Mouse (Mus musculus) kidney, postnatal 25 days (tissue): ENCODE results near the gene Ubl7.
A peak's percentile ranks its signal among the peaks of the same experiment; 100 is the strongest.

Experiments used
- DNase-seq, 2 experiments: peaks; one replicate each; pipeline ENCODE4 v3.0.0; 2021; ENCODE audit warnings: mixed read lengths in 2 of 2

Ubl7 gene

DNA sequence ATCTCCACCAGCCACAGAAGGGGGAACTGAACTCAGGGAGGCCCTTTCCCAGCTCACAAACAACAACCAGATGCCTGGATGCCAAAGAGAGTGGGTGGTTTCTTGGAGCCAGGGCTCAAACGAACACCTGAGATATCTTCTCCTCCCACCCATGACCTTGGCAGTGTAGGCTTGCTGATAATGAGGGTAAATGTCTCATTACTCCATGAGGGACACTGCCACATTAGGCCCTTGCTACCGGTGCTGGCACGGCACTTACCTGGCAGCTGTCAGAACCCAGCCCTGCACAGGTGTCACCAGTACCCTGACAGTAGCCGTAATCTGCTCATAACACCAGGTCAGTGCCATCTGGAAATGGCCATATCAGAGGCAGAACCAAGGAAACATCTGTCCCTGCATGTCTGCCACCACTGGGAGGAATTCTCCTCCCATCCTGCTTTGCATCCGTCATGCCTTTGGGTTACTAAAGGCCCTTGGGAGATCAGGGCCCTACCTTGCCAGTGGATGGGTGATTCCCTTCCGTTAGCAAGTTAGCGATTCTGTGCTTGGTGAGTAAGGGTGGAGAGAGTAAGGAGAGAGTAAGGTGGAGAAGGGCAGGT lies 37.7 kb downstream of the Ubl7 start:
- no peak for DNase-seq

DNA sequence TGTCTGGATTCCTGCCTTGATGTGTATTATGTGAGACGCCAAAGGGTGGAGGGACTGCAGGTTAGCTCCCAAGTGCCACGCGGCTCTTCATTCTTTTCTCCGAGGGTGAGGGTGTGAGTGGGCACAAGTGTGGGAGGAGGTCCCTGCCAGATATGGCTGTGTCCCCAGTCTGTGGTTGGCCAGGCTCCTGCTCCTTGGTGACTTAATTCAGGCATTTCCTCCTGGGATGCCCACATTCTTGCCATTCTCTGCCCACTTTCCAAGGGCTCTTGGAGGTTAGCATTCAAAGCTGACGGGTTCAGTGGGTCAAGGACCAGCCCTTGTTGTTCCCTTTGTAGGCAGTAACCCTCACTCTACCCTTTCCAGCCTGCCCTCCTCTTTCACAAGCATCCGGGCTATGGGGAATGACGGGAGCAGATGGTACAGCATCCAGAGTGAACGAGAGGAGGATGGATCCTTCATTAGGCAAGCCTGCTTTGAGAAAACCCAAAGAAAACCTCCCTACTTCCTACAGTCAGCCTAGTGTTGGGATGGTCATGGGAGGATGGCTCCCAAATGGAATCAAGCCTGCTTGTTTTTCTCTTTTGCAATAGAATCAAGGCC lies 38.4 kb downstream of the Ubl7 start:
- DNase-seq, result no peak

DNA sequence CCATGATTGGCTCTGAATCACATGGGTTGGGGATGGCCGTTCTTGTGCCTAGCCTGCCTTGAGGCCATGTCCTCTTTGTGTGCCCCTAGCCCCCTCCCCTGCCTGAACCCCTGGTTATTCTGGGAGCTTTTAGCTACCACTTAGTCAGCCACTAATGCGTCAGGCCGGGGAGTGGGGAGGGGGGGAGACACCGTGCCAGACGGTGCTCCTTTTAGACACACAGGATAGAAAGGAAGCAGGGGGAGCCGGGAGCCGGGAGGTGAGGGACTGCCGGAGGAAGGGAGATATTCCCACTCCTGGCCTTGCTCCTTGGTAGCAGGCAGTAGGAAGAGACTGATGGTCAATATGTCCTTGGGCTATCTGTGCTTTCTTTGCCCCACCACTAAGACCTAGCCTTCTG lies 39.1 kb downstream of the Ubl7 start:
- no peak for DNase-seq

DNA sequence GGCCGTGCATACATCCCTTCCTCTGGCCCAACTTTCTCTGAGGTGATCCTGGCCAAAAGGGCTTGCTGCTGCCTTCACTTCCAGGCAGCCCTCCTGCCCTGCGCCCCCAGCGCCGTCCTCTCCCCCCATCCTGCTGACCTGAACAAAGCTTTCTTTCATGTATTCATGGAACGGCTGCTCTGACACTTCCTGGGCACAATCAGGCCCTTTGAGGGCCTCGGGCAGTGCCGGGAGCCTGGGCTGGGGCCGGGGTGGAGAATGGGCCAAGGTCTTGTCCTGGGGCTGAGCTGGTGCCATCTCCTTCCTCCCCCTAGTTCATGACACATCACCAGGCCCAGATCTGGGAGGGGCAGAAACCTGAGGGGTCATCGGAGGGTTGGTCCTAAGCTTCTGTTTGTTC lies 39.7 kb downstream of the Ubl7 start:
- DNase-seq, result no peak

DNA sequence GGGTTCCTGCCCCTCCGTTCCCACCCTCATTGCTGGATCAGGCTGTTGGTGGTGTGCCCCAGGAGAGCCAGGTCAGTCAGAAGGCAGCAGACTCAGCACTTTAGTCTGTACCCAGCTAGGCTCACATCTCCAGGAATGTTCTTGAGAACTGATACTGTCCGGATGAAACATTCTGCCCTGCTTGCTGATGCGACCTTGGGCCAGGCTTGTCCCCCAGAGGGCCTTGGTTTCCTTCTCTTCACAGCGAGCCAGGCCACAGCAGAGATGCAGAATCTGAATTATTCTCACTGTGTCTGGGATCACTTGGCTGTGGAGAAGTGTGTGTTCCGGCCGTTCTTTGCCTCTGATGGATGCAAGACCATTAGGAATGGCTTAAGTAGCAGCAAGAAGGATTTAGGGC lies 41.2 kb downstream of the Ubl7 start:
- no peak for DNase-seq

DNA sequence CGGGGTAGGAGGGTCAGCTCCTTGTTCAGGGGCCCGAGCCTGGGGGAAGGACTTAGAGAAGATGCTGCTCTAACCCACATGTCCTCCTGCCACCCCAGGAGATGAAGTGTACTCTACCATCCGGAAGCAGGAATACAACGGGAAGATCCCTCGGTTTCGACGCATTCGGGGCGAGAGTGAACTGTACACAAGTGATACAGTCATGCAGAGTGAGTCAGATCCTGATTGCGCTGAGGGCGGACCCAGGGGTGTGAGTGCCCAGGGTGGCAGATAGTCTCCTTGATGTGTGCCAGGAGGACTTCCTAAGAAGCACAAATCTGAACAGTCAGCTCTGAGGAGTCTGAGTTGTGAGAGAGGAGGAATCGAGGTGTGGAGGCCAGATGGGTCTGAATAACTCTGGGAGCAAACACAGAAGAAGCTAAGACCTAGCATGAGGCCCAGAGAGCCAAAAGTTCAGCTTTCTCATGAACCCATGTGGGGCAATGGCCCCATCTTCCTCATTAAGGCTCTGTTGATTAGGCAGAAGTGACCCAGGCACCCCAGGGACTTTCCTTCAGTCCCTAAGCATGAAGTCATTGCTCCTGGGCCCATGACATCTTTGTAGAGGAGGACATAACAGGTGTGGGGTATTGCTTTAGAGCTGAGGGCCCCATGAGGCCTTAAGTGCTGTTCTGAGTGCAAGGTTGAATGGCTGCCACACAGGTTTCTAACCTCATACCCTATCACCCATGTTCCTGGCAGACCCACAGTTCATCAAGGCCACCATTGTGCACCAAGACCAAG lies 44.4 kb downstream of the Ubl7 start:
- DNase-seq, result no peak

DNA sequence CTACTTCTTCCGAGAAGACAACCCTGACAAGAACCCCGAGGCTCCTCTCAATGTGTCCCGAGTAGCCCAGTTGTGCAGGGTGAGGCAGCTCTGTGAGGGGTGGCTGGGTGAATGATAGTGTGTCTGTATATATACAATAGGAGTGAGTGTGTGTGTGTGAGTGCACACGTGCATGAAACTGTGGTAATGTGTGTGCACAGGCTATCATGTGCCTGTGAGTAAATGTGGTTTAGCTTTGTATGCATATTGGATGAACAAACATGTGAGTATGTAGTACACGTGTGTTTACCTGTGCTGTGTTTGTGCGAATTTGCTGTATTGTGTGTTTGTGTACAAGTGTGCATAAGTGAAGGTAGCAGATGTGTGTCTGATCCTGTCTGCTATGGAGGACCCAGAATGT lies 45.0 kb downstream of the Ubl7 start:
- DNase-seq, result no peak

DNA sequence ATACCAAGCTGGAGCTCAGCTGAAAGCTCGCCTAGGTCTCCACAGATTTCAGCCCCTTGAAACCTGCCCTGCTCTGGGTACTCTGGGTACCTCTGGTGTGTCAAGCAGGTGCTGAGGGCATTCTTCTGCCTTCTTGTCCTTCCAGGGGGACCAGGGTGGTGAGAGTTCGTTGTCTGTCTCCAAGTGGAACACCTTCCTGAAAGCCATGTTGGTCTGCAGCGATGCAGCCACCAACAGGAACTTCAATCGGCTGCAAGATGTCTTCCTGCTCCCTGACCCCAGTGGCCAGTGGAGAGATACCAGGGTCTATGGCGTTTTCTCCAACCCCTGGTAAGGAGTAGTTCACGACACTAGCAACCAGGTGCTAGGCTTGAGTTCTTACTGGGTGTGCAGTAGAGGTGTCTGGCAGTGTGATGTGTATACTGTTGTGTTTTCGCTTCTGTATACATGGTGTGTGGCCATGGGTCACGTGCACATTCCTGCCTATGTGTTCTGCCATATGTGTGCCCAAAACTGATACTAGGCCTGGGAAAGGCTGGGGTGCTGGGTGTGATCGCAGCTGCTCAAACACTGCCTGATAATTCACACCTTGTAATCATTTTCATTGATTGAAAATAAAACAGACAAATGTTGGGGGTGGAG lies 45.5 kb downstream of the Ubl7 start:
- DNase-seq, result no peak

DNA sequence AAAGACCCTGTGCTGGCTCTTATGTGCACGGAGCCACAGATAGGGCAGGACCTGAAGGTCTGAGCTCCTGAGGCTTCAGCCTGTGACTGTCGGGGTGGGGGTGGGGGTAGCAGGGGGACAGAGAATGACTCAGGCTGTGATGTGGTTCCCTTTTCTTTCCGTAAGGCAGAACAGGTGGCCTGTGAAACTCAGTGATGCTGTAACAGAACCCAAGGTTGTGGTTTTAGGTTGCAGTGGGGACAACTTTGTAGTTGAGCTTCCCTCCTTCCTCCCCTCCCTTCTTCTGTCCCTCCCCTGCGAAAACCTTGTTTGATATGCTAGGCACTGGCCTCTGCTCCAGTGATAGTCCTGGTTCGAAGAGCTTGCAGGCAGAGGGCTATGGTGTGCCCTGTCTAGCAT lies 46.1 kb downstream of the Ubl7 start:
- DNase-seq, result no peak

DNA sequence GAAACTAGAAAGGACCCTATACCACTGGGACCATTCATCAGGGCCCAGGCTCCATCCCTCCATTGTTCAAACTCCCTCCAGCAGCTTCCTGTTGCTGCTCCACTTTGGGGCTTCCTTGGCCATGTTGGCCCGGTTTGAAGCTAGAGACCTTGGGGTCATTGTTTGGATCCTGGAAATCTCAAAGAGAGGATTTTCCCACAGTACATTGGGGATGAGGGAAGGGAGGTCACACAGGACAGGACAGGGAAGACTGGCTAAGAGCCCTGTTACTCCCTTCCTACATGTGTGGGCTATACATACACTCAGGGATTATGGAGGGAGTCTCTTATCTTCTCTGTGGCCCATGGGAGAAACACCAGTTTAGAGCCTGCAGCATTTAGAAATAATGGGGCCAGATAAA lies 47.8 kb downstream of the Ubl7 start:
- DNase-seq, result no peak

DNA sequence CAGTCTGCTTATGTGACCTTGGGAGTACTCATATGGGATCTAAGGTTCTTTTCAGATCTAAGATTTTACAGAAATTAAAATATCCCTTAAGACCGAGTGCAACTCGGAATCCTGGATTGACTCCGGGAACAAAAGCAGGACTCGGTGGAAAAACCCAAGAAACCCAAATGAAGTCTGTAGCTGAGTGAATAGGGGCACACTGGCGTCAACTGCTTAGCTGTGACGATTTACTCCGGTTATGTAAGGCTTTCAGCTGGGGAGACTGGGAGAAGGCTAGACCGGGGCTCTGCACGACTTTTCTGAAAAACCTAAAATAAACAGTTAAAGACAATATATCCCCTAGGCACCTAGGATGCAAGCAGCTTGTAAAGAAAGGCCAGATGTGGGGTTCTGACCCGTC lies 48.6 kb downstream of the Ubl7 start:
- no peak for DNase-seq

DNA sequence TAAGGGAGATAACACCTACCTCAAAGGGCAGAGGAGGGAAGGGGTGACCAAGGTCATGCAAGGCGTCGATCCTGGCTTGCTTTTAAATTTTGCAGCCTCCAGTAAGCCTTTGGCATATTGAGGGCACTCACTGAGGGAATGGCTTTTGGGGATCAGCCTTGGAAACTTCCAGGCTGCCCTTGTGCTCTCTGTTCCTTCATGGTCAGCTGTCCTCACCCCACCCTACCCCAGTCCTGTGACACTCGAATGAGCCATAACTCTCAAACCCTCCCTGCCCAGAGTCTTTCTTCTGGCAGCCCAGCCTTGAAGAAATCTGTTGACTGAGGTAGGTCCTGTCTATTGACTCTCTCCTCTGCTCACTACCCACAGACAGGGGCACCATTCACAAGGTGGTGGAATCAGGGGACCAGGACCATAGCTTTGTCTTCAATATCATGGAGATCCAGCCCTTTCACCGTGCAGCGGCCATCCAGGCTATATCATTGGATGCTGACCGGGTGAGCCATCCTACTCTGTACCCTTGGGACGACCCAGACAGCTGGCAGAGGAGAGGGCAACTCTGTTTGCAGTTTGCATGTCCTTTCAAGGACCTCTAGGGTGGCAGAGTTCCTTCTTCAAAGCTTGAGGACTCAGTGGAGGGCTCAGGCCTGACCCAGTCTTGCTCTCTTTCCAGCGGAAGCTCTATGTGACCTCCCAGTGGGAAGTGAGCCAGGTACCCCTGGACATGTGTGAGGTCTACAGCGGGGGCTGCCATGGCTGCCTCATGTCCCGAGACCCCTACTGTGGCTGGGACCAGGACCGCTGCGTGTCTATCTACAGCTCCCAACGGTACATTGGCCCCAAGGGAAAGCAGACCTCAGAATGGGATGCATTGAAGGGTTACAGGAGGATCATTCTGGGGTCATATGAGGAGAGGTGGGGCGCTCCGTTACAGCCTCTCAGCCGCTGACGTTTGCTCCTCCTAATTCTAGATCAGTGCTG lies 49.4 kb downstream of the Ubl7 start:
- DNase-seq, result no peak

DNA sequence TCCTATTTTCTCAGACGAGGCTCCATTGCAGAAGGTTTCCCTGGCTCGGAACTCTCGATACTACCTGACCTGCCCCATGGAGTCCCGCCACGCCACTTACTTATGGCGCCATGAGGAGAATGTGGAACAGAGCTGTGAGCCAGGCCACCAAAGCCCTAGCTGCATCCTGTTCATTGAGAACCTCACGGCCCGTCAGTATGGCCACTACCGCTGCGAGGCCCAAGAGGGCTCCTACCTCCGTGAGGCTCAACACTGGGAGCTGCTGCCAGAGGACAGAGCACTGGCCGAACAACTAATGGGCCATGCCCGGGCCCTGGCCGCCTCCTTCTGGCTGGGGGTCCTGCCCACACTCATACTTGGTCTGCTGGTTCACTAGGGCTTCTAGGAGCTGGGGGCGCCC lies 50.4 kb downstream of the Ubl7 start:
- no peak for DNase-seq

DNA sequence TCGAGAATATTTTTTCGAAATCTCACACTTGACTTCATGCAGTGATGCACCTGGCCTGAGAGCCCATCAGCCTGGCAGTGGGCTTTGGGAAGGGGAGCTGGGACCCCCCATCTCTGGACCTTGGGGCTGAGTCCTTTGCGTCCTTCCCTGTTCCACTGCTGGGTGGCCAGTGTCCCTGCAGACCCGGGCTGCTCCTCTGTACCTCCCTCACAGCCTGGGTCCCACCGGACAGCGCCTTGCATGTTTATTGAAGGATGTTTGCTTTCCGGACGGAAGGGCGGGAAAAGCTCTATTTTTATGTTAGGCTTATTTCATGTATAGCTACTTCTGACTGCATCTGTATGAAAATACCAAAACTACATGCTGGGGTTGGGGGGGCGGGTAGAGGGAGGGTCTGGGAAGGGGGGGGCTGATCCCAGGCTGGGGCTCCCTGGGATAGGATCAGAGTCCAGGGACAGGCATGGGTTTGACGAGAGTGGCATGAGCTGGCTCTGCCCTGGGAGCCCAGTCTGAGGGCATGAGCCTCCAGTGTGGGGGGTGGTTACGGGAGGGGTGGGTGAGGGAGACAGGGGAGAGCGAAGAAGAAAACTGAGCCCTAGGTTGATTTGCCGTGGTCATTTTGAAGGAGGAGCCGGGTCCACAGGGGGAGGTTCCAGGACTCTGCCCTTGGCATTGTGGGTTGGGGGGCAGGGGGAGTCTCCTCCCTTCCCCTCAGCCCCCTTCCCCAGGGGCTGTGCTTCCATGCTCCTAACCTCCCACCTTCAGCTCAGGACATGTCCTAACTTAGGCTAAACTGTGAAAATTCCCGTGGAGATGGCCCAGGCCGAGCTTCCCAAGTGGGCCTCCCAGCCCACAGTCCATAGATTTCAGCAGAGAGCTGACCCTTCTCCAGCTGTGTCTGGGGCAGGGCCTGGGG lies 51.3 kb downstream of the Ubl7 start:
- no peak for DNase-seq

DNA sequence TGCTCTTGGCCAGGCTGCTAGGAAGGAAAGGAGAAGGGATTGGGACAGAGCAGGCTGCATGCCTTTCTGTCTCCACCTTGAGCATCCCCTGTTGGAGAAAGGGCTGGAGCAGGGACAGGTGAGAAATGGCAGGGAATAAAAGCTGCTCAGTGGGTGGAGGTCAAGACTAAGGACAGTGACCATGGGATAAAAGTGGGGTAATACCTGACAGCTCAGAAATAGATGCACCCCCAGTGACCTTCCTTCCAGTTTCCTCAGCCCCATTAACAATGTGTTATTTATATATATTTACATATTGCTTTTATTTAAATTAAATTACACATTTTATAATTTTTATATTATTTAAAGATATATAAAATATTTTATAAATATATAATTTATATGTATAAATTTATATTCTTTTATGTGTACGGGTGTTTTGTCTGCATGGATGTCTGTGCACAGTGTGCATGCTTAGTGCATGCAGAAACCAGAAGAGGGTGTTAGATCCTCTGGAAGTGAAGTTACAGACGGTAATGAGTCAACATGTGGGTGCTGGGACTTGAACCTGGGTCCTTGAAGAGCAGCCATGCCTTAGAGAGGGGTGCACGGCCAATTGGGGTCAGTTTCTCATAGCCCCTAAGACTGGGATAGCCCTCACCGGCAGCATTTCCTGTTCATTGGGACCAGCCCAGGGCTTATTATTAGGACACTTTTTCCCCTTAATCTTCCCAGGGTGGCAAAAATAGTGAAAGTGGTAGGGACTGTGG lies 52.6 kb downstream of the Ubl7 start:
- no peak for DNase-seq

DNA sequence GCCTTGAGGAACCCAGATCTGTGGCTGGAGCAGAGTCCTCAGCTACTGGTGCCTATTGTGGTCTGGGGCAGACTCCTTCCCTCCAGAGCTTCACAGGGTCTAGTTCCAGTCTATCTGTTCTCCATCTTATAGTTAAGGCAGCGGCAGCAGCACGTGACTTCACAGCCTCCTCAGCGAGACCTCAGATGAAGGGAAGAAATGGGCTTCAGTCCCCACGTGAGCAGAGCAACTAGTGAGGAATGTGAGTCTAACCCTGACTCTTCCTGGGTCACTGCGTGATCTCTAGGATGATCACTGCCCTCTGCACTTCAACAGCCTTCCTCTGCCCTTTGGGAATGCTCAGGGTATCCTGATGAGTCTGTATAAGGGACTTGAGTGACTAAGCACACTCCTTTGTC lies 53.2 kb downstream of the Ubl7 start:
- no peak for DNase-seq

DNA sequence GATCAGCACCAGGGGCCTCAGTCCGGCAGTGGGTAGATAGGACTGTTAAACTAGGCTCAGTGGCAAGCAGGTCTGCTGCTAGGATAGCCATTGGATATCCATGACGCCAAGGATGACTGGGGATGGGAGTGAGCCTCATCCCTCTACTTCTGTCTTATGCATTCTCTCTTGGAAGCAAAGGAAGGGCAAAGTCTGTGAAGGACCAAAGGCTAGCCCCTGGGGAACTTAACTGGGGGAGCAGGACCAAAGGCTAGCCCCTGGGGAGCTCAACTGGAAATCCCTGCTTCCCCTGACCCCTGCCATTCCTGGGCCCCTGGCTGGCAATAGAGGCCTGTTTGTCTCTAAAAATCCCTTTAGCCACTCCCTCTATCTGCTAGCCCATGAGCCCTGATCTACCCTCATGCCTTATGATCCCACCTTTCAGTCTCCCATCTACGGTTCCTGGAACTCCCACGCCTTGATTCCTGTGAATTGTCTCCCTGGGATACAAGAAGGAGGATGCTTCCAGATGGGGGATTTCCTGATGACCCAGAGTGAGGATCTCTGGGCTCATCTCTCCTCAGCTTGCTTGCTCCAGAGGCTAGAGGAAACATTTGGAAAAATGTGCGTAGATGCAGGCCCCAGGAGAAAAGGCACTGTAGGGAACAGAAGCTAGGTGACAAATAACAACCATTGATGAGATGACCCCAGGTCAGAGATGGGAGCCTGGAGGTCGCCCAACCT lies 53.9 kb downstream of the Ubl7 start:
- DNase-seq, result no peak

DNA sequence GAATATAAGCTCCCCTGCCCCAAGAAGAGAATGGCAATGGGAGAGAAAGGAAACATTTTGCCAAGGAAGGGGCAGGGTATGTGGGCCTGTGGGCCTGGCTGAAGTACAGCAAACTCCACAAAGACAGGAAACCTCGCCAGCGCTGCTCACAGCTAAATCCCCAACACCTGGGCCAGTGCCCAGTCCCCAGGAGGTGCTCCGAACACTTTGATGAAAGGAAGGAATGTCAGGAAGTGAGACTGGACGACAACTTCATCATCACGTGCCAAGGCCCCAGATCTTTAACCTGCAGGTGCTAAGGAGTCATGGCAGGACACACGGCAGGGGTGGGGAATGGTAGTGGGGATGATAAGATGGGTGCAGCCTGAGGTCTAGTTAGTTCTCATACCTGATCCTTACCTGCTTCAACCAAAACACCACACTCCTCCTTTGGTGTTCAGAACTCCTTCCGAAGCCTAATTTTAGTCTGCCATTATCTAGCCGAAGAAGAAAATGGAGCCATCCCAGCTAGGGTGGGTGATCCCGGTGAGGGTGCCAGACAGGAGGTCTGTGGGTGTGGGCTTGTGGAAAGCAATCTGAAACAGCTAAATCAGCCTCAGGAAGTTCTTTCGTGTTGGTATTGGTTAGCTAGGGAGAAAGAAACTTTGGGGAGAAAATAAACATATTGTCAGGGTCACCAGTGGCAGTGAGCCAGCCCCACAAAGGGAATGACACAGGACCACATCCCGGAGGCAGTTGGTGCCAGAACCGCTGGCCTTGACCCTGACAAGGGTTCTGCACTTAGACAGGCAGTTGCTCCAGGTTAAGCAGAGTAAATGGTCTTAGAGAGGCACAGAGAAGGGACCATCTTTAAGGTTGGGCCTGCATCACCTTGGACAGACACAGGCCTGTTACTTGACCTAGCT lies 54.8 kb downstream of the Ubl7 start:
- DNase-seq, result peak; percentile 58 to 75
